Mouse (Mus musculus) liver, adult 2 months (tissue): Measurements from ENCODE around the gene Tbx20. TPM values are rescaled to one million over a fixed set of nuclear protein-coding genes. Genes with fewer than 3 reads are reported as not detected.

ENCODE experiments used
- DNase-seq: peaks from one replicate; pipeline ENCODE4 v3.0.0-alpha.2; 2011; ENCODE audit warnings: low read depth, low spot score; ENCODE audit errors: extremely low read depth
- H3K27ac ChIP-seq: fragments of 200-500 bp; replicated peaks from 2 replicates; pipeline ENCODE4 v1.5.1; 2012; ENCODE audit warnings: low read depth, mild to moderate bottlenecking, control low read depth, inconsistent platforms, low read length; ENCODE audit not compliant: insufficient read depth
- H3K27me3 ChIP-seq: fragments of 200-500 bp; 2 replicates; pipeline ENCODE4 v1.6.1; 2012; ENCODE audit warnings: mild to moderate bottlenecking, moderate library complexity, low read length, inconsistent platforms; ENCODE audit not compliant: control insufficient read depth, insufficient read depth
- H3K36me3 ChIP-seq: fragments of 200-500 bp; 2 replicates; pipeline ENCODE4 v1.6.1; 2012; ENCODE audit warnings: low read length, inconsistent platforms; ENCODE audit not compliant: control insufficient read depth, insufficient read depth
- H3K4me1 ChIP-seq: fragments of 200-500 bp; 2 replicates; pipeline ENCODE4 v1.6.1; 2011; ENCODE audit warnings: low read length; ENCODE audit not compliant: control insufficient read depth, insufficient read depth
- H3K4me3 ChIP-seq: fragments of 200-500 bp; 2 replicates; pipeline ENCODE4 v1.5.1; 2011; ENCODE audit warnings: low read depth, mild to moderate bottlenecking, control low read depth, low read length, moderate library complexity; ENCODE audit not compliant: insufficient read depth
- H3K79me2 ChIP-seq: fragments of 200-500 bp; 2 replicates; pipeline ENCODE4 v1.6.1; 2012; ENCODE audit warnings: inconsistent platforms, mild to moderate bottlenecking, low read length, moderate library complexity; ENCODE audit not compliant: control insufficient read depth, insufficient read depth
- H3K9ac ChIP-seq: fragments of 200-500 bp; 2 replicates; pipeline ENCODE4 v1.6.1; 2012; ENCODE audit warnings: low read depth, mild to moderate bottlenecking, control low read depth, inconsistent platforms, low read length
- CTCF ChIP-seq: fragments of 200-500 bp; IDR thresholded peaks from 2 replicates; pipeline ENCODE4 v1.5.1; 2011; ENCODE audit warnings: low read depth, low read length, control low read depth
- POLR2A ChIP-seq: fragments of 200-500 bp; IDR thresholded peaks from 2 replicates; pipeline ENCODE4 v1.6.1; 2011; ENCODE audit warnings: low read length, control low read depth; ENCODE audit not compliant: insufficient read depth; ENCODE audit errors: extremely low read depth
- WGBS: fragments of 180-500 bp; shearing (Covaris S2); methylation state at CpG from one replicate; pipeline ENCODE4 v1.1.7; 2018; 5-methylcytosine and 5-hydroxymethylcytosine counted together
- polyA plus RNA-seq: library from polyadenylated mRNA; depleted of rRNA; stranded (reverse); fragments of >200 nt; gene quantifications from 2 replicates; pipeline ENCODE4 v1.2.3, GENCODE M21; 2012
- total RNA-seq: library from RNA; depleted of rRNA; stranded (reverse); fragments of >200 nt; gene quantifications from 2 replicates; pipeline ENCODE4 v1.2.3, GENCODE M21; 2014

The Tbx20 gene
- total and polyA plus RNA-seq, 2 experiments, result 0.67 to 2.2 TPM

GRCm38 (mm10) chr9:24767056-24767455 is 7.0 kb downstream of the Tbx20 start:
- Histone ChIP-seq H3K27me3 (peaks cover 4% of the 10 kb centered on the region; the same call in 1 of the 2 replicates), H3K4me3 (no peak overlapping the region), H3K9ac (no peak overlapping the region), H3K79me2 (no peaks in the 10 kb centered on the region), H3K4me1 (no peaks in the 10 kb centered on the region; the same call in 1 of the 2 replicates), H3K36me3 (no peaks in the 10 kb centered on the region), H3K27ac (no peak overlapping the region)
- 73% methylated on average over 3 of the region's 3 CpGs for WGBS
- TF ChIP-seq CTCF (no peak), POLR2A (no peak)
- DNase-seq, result no peak

GRCm38 (mm10) chr9:24765572-24765971 is 8.5 kb downstream of the Tbx20 start:
- Histone ChIP-seq H3K4me3 (no peak overlapping the region), H3K9ac (no peak overlapping the region), H3K4me1 (no peaks in the 10 kb centered on the region; the same call in 1 of the 2 replicates), H3K27ac (no peak overlapping the region), H3K79me2 (no peaks in the 10 kb centered on the region), H3K36me3 (no peaks in the 10 kb centered on the region), H3K27me3 (peaks cover 1% of the 10 kb centered on the region; the same call in 1 of the 2 replicates)
- no peak for DNase-seq
- WGBS, result 61% methylated on average over 4 of the region's 4 CpGs
- TF ChIP-seq POLR2A, result no peak
- no peak for TF ChIP-seq CTCF

- no peak overlapping the region for H3K9ac ChIP-seq
- H3K36me3 ChIP-seq, result no peaks in the 10 kb centered on the region
- H3K4me3 ChIP-seq, result no peak overlapping the region
- WGBS, result 51% methylated on average over 4 of the region's 4 CpGs
- no peaks in the 10 kb centered on the region for H3K27me3 ChIP-seq
- H3K27ac ChIP-seq, result no peak overlapping the region
- TF ChIP-seq POLR2A (no peak), CTCF (peak; percentile 59)
- DNase-seq, result peak; percentile 31
- H3K4me1 ChIP-seq, result no peaks in the 10 kb centered on the region
- no peaks in the 10 kb centered on the region for H3K79me2 ChIP-seq
These were observed 13.6 kb downstream of the Tbx20 start for GRCm38 (mm10) chr9:24760461-24760860.

GRCm38 (mm10) chr9:24744958-24745357 is 29.1 kb downstream of the Tbx20 start:
- no peak for DNase-seq
- H3K27ac ChIP-seq, result no peak overlapping the region
- 86% methylated on average over 5 of the region's 5 CpGs for WGBS
- no peaks in the 10 kb centered on the region for H3K4me1 ChIP-seq
- no peaks in the 10 kb centered on the region for H3K27me3 ChIP-seq
- no peaks in the 10 kb centered on the region for H3K79me2 ChIP-seq
- no peak overlapping the region for H3K4me3 ChIP-seq
- no peak for TF ChIP-seq POLR2A
- no peak for TF ChIP-seq CTCF
- H3K9ac ChIP-seq, result no peak overlapping the region
- H3K36me3 ChIP-seq, result no peaks in the 10 kb centered on the region

- Histone ChIP-seq H3K4me3 (no peak overlapping the region), H3K27ac (no peak overlapping the region), H3K79me2 (no peaks in the 10 kb centered on the region), H3K36me3 (no peaks in the 10 kb centered on the region), H3K4me1 (no peaks in the 10 kb centered on the region), H3K27me3 (peaks cover 4% of the 10 kb centered on the region; the same call in 1 of the 2 replicates), H3K9ac (no peak overlapping the region)
- TF ChIP-seq CTCF (peak; percentile 22; the same call in 1 of the 2 replicates), POLR2A (no peak)
- DNase-seq, result peak; percentile 15
These were observed 72.9 kb downstream of the Tbx20 start for GRCm38 (mm10) chr9:24701246-24701645.

GRCm38 (mm10) chr9:24696405-24696778 is 77.7 kb downstream of the Tbx20 start:
- Histone ChIP-seq H3K79me2 (no peaks in the 10 kb centered on the region), H3K9ac (no peak overlapping the region), H3K27ac (no peak overlapping the region), H3K4me3 (no peak overlapping the region), H3K27me3 (peaks cover 10% of the 10 kb centered on the region), H3K4me1 (no peaks in the 10 kb centered on the region), H3K36me3 (no peaks in the 10 kb centered on the region)
- 14% methylated on average over 9 of the region's 9 CpGs for WGBS
- TF ChIP-seq POLR2A (no peak), CTCF (no peak)
- DNase-seq, result no peak
